Mouse (Mus musculus) thymus, adult 2 months (tissue): ENCODE measurements around the gene Cdcp1. TPM values are rescaled to one million over a fixed set of nuclear protein-coding genes. Genes with fewer than 3 reads are reported as not detected.

Source experiments
- DNase-seq: peaks from one replicate; pipeline ENCODE4 v3.0.0; 2021
- H3K27ac ChIP-seq: fragments of 200-500 bp; 2 replicates; pipeline ENCODE4 v1.5.1; 2012; ENCODE audit warnings: low read length, control low read depth; ENCODE audit not compliant: control insufficient read depth, insufficient read depth
- H3K27me3 ChIP-seq: fragments of 200-500 bp; 2 replicates; pipeline ENCODE4 v1.6.1; 2012; ENCODE audit warnings: mild to moderate bottlenecking, low read length, moderate library complexity, mixed read lengths; ENCODE audit not compliant: control insufficient read depth, insufficient read depth
- H3K36me3 ChIP-seq: fragments of 200-500 bp; 2 replicates; pipeline ENCODE4 v1.6.1; 2012; ENCODE audit warnings: mild to moderate bottlenecking, low read length, moderate library complexity; ENCODE audit not compliant: control insufficient read depth, insufficient read depth
- H3K4me1 ChIP-seq: fragments of 200-500 bp; replicated peaks from 2 replicates; pipeline ENCODE4 v1.6.1; 2012; ENCODE audit warnings: low read length; ENCODE audit not compliant: control insufficient read depth, insufficient read depth
- H3K4me3 ChIP-seq: fragments of 200-500 bp; 2 replicates; pipeline ENCODE4 v1.5.1; 2012; ENCODE audit warnings: mild to moderate bottlenecking, low read length, control low read depth, moderate library complexity; ENCODE audit not compliant: control insufficient read depth, insufficient read depth
- CTCF ChIP-seq: fragments of 200-500 bp; IDR thresholded peaks from 2 replicates; pipeline ENCODE4 v1.5.1; 2012; ENCODE audit warnings: mild to moderate bottlenecking, control low read depth, low read length, moderate library complexity, borderline replicate concordance; ENCODE audit not compliant: control insufficient read depth, poor library complexity, insufficient read depth; ENCODE audit errors: extremely low read depth
- POLR2A ChIP-seq: fragments of 200-500 bp; IDR thresholded peaks from 2 replicates; pipeline ENCODE4 v1.6.1; 2012; ENCODE audit warnings: mild to moderate bottlenecking, low read length, control low read depth, moderate library complexity; ENCODE audit not compliant: control insufficient read depth, poor library complexity, insufficient read depth; ENCODE audit errors: extremely low read depth
- WGBS: fragments of 180-500 bp; shearing (Covaris S2); methylation state at CpG from one replicate; pipeline ENCODE4 v1.1.7; 2018; 5-methylcytosine and 5-hydroxymethylcytosine counted together
- polyA plus RNA-seq: library from polyadenylated mRNA; depleted of rRNA; stranded (reverse); fragments of >200 nt; gene quantifications from 2 replicates; pipeline ENCODE4 v1.2.3, GENCODE M21; 2012

The Cdcp1 gene
- polyA plus RNA-seq, 1 experiment, result 10.3 TPM

GRCm38 (mm10) chr9:123247992-123248391, 32.2 kb upstream of the Cdcp1 start:
- H3K4me3 ChIP-seq, result no peak overlapping the region
- no peaks in the 10 kb centered on the region for H3K27me3 ChIP-seq
- WGBS, result 86% methylated on average over 1 of the region's 1 CpGs
- TF ChIP-seq CTCF (no peak), POLR2A (no peak)
- H3K4me1 ChIP-seq, result no peaks in the 10 kb centered on the region
- no peak for DNase-seq
- no peak overlapping the region for H3K27ac ChIP-seq
- no peaks in the 10 kb centered on the region for H3K36me3 ChIP-seq

GRCm38 (mm10) chr9:123245146-123245545, 29.3 kb upstream of the Cdcp1 start:
- 88% methylated on average over 4 of the region's 4 CpGs for WGBS
- no peak for TF ChIP-seq POLR2A
- TF ChIP-seq CTCF, result no peak

DNA sequence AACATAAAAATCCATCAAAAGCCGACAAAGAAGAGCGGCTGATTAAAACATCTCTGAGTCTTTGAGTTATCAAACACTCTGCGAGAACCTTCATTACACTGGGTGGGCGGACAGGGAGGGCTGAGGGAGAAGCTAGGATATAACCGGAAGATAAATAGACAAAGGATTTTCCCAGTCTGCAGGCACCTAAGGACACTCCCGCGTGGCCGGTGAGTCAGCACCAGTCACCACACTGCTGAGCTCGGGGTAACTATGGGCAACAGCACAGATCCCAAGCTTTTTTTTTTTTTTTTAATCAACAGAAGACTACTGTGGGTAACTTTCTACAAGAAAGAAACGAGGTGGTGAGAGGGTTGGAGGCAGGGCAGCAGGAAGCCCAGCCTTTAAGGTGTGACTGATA, 28.1 kb upstream of the Cdcp1 start:
- Histone ChIP-seq H3K4me1 (peaks cover 3% of the 10 kb centered on the region; the same call in 1 of the 2 replicates), H3K36me3 (no peaks in the 10 kb centered on the region), H3K27me3 (no peaks in the 10 kb centered on the region), H3K4me3 (no peak overlapping the region), H3K27ac (no peak overlapping the region)
- TF ChIP-seq POLR2A (no peak), CTCF (no peak)
- 68% methylated on average over 10 of the region's 10 CpGs for WGBS
- no peak for DNase-seq

More at GRCm38 (mm10) chr9:123245146-123245545, 29.3 kb upstream of the Cdcp1 start:
- no peak overlapping the region for H3K4me3 ChIP-seq
- no peak overlapping the region for H3K27ac ChIP-seq
- no peaks in the 10 kb centered on the region for H3K4me1 ChIP-seq
- no peaks in the 10 kb centered on the region for H3K27me3 ChIP-seq
- no peaks in the 10 kb centered on the region for H3K36me3 ChIP-seq
- no peak for DNase-seq

DNA sequence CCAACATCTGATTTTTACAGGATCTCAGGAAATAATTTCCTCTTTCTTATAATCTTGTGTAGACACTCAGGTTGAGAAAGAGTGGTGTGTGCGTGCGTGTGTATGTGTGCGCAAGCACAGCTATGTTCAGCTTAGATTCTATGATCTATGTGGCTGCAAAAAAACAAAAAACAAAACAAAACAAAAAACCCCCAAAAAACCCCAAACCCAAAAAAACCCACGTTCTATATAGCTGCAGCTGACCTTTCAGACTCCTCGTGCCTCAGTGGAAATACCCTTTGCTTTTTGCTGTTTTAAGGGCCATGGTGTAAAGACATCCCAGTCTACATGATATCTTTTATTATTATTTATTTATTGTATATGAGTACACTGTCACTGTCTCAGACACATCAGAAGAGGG, 25.4 kb upstream of the Cdcp1 start:
- H3K36me3 ChIP-seq, result no peaks in the 10 kb centered on the region
- no peak overlapping the region for H3K4me3 ChIP-seq
- DNase-seq, result no peak
- TF ChIP-seq CTCF (no peak), POLR2A (no peak)
- no peaks in the 10 kb centered on the region for H3K27me3 ChIP-seq
- H3K4me1 ChIP-seq, result peaks cover 8% of the 10 kb centered on the region
- no peak overlapping the region for H3K27ac ChIP-seq
- WGBS, result 94% methylated on average over 5 of the region's 5 CpGs

DNA sequence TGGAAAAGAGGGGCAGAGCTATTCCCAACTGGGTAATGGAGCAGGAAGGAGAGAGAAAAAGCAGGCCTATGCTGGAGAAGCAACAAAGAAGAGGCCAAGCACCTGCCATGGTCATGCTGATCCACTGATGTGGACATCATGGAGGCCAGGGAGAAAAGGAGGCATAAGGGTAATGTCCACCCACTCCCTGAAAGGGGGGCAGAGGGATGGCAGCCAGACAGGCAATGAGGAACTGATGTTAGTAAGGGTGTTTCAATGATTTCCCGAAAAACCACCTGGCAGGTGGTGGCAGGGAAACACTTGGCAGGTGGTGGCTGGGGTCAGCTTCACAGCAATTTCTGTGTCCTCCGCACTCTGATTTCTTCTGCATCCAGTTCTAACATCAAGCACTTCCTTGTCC, 24.9 kb upstream of the Cdcp1 start:
- 88% methylated on average over 2 of the region's 2 CpGs for WGBS
- H3K27me3 ChIP-seq, result no peaks in the 10 kb centered on the region
- TF ChIP-seq POLR2A (no peak), CTCF (no peak)
- no peak for DNase-seq
- H3K27ac ChIP-seq, result no peak overlapping the region
- H3K36me3 ChIP-seq, result no peaks in the 10 kb centered on the region
- peaks cover 8% of the 10 kb centered on the region for H3K4me1 ChIP-seq
- no peak overlapping the region for H3K4me3 ChIP-seq

GRCm38 (mm10) chr9:123240271-123240670, 24.4 kb upstream of the Cdcp1 start:
- H3K27ac ChIP-seq, result no peak overlapping the region
- 88% methylated on average over 5 of the region's 5 CpGs for WGBS
- H3K4me1 ChIP-seq, result peaks cover 8% of the 10 kb centered on the region
- H3K27me3 ChIP-seq, result no peaks in the 10 kb centered on the region
- no peak for DNase-seq
- TF ChIP-seq POLR2A, result no peak
- TF ChIP-seq CTCF, result no peak
- H3K4me3 ChIP-seq, result no peak overlapping the region
- no peaks in the 10 kb centered on the region for H3K36me3 ChIP-seq

DNA sequence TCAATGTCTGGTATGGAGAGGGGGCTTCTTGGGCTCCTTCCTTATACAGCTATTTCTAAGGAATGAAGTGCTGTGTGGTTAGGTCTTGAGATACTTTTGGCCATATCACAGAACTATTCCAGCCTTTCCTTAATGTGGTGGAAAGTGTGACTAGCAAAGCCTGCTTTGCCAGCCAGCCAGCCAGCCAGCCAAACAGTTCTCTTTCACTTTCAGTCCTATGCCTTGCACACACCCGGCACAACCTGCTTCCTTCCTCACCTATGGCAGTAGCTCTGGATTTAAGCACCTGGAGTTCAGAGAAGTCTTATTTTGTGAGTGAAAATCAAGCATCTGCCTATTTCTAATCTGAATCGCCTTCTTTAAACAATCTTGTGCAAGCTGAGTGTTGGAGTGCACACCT, 23.8 kb upstream of the Cdcp1 start:
- WGBS, result 47% methylated on average over 2 of the region's 2 CpGs
- H3K4me3 ChIP-seq, result no peak overlapping the region
- no peak for DNase-seq
- H3K27ac ChIP-seq, result no peak overlapping the region
- no peaks in the 10 kb centered on the region for H3K27me3 ChIP-seq
- no peaks in the 10 kb centered on the region for H3K36me3 ChIP-seq
- TF ChIP-seq POLR2A (no peak), CTCF (no peak)
- peaks cover 8% of the 10 kb centered on the region for H3K4me1 ChIP-seq
